Mouse (Mus musculus) megakaryocyte, embryonic 14.5 days (primary cell): ENCODE results near the gene Ifi27.

Experiments
- FLI1 ChIP-seq: IDR thresholded peaks from 2 replicates; pipeline ENCODE4 v1.6.1; 2012; ENCODE audit warnings: low read length, inconsistent platforms, mixed read lengths
- GATA1 ChIP-seq: IDR thresholded peaks from 3 replicates; pipeline ENCODE4 v1.6.1; 2012; ENCODE audit warnings: mixed read lengths, low read length, inconsistent platforms, borderline replicate concordance

GRCm38 (mm10) chr12:103487750-103488149 is 53.7 kb downstream of the Ifi27 start:
- TF ChIP-seq GATA1 (no peak), FLI1 (no peak)
